Mouse (Mus musculus): ENCODE measurements at regions not wholly inside any gene's neighbourhood (a gene's known extent, or its start where the extent isn't known, plus 50 kb on each side); places are given as distances from the start of the nearest gene placed in this dataset.

DNA sequence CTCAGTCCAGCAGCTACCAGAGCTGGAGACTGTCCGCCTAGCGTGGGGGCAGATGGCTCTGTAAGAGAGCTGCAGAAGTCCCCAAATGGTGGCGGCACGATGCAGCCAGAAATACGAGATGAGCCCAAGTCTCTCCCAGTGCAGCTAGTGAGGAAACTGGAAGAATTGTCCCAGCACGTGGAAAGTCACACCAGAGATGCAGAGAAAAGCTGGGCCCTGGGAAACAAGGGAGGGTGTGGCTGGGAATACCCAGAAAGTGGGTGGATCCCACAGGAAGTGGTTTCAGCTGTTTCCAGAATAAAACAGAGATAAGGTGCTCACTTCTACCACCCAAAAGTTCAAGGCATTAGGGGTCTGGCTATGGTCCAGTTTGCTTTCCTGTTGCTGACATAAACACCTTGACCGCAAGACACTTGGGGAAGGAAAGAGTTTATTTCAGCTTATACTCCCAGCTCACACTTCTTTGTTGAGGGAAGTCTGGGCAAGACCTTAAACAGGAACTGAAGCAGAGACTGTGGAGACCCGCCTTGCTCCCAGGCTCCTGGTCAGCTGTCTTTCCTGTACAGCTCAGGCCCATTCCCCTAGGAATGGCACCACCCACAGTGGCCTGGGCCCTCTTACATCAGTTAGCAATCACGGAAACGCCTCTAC, 184.5 kb upstream of the Jmjd1c start:
- DNase-seq (ENCODE audit: low read depth) = no peak

DNA sequence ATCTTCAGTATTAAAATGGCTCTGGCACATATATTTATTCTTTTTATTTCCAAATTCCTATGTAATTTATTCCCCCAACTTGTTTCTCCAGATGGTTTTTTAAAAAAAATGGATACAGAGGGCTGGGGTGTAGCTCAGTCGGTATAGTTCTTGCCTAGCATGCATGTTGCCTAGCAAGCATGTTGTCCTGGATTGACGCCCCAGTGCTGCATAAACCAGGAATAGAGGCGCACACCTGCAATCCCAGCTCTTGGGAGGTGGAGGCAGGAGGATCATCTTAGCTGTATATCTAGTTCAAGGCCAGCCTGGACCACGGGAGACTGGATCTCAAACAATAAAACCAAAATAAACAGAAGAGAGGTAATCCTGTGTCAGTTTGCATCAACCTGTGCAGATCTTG, 183.5 kb upstream of the Jmjd1c start:
- DNase-seq (ENCODE audit: low read depth) = no peak

DNA sequence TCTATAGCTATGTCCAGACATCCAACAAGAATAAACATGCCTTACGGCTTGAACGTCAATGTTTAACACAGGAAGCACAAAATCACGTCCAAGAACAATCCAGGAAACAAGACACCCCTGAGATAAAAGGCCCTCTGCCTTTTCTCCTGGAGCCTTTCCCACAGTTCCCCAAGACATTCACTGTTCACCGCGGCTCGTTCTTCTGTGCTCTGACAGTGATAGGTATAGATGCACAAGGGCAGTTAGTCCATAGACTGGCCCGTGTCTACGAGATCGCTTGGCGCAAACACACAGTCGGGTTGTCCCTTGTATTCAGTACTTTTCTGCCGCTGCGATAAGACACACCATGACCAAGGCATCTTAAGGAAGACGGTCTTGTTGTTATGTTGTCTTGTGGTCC, 182.7 kb upstream of the Jmjd1c start:
- no peak for DNase-seq (ENCODE audit: low read depth)

DNA sequence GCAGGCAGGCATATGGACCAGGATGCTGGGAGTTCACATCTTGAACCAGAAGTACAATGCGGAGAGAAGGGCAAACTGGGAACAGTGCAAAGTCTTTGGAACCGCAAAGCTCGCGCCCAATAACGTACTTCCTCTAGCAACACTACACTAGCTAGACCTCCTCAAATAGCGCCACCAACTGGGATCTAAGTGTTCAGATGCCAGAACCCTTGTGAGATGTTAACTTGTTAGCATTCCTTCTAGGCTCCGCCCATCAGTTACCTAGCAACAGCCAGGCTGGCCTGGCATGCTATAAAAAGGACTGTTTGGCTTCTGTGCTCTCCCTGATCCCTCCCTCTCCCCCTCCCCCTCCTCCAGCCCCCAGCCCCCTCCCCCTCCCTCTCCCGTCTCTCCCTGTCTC, 182.3 kb upstream of the Jmjd1c start:
- DNase-seq (ENCODE audit: low read depth) = no peak

- DNase-seq (ENCODE audit: low read depth) = no peak
These were observed 181.5 kb upstream of the Jmjd1c start for GRCm38 (mm10) chr10:66914288-66914975.

GRCm38 (mm10) chr10:66915801-66916200, 180.1 kb upstream of the Jmjd1c start:
- no peak for DNase-seq (ENCODE audit: low read depth)

DNA sequence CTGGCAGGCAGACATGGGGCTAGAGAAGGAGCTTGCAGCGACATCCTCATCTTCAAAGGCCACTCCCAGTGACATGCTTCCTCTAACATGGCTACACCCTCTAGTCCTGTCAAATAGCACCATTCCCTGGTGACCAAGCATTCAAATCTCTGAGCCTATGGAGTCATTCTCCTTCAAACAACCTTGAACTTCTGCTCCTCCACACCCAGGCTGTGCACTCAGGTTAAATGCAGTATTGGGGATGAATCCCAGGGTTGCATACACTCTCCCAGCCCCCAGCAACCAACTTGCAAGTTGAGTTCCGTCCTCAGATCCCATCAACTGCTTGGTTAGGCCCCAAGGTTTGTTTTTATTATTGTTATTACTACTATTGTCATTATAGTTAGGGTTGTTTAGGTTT, 178.2 kb upstream of the Jmjd1c start:
- DNase-seq (ENCODE audit: low read depth) = no peak

DNA sequence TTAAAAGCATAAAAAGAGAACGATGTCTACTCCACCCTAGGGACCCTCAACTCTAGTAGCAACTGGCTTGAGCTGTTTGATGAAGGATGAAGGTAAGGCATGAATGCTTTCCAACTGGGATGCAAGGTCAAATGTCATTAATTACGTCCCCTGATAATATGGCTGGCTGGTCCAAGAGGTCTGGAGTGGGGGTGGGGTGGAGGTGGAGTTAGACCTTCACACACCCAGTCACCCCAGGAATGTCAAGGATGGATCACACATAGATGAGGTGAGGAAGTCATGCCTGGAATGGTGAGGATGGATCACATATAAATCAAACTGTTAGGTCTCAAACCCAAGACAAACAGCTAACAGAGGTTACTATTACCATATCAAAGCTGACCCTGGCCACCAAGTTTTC, 177.2 kb upstream of the Jmjd1c start:
- DNase-seq (ENCODE audit: low read depth) = no peak

DNA sequence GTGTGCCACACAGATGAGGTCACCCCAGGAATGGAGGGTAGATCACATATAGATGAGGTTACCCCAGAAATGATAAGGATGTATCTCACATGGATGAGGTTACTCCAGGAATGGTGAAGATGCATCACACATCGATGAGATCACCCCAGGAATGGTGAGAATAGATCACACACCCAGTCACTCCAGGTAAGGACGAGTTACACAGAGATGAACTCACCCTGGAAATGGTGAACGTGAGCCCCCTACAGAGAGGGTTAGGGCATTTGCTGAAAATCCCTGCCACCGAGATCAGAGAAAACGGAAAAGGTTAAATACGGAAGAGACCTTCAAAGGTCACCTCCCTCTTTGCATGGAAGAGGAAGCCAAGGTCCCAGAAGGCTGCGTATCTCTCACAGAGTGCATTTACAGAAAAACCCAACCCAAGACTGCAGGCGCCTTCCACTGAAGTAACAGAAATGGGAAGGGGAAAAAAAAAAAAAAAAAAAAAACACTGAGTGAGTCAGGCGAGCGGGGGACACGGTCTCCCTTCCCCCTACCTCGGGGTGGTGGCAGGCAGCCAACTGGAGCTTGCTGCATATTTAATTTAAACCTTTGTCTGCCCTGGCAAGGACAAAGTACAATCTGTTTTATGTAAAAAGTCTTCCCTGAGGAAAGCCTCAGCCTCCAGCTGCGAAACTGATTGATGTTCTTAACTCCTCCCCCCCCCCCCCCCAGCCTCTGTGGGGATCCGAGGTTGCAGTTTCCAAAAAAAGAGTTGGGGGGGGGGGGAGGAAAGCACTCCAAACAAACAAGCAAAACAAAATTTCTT, 175.8 kb upstream of the Jmjd1c start:
- peak; percentile 52 for DNase-seq (ENCODE audit: low read depth)

DNA sequence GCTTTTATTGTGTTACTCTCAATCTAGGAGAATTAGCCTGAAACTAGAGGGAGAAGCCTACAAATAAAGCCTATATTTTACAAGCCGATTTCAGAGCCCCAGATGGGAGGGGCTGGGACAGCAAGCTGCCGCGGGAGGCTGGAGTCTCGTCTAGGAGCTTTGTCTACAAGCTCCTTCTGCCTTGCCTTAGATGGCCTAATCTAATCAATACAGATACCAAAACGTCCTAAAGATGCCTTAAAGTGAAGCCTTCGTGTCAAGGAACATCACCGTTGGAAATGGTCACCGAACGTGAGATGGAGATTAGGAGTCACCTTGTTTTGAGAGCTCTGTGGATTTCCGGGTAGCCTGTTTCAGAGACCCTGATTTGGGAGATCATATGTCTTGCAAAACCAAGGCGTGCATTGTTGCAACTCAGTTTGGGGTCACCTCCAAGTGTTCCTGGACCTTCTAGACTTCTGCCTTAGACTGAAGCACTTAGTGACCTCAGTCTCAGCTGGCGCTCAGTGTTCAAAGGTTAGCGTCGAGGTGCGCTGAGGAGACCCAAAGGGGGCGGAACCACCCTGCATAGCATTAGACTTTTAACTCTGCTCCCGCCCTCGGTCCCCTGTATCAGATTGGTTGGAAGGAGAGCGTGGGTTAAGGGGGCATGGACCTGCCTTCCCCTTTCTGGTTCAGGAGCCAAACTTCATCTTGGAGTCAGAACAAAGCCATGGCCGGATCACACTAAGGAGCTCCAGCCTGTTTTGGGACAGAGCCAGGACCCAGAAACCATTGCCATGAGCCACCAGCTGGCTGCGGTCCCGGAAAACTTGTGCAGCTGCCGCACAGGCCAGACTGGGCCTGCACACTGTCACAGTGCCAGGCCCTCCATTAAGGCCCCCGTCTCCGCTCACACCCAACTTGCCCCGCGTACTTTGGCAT, 174.9 kb upstream of the Jmjd1c start:
- DNase-seq (ENCODE audit: low read depth) = peak; percentile 41

GRCm38 (mm10) chr10:66921776-66922175, 174.1 kb upstream of the Jmjd1c start:
- no peak for DNase-seq (ENCODE audit: low read depth)

DNA sequence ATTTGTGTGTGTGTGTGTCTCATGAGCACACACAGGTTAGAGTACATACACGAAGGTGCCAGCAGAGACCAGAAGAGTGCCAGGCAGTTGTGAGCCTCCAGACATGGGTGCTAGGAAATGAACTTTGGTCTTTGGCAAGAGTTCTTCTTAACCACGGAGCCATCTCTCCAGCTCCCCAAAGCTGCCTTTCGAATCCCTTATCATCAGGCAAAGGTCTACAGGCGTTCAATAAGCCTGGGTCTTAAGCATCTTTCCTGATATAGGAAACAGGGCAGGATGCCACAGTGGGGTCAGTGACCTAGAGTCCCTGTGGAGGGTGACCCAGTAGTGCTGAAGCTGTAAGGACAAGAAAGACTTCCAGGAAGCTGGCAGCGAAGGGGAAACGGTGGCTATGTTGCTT, 173.6 kb upstream of the Jmjd1c start:
- DNase-seq (ENCODE audit: low read depth) = no peak

DNA sequence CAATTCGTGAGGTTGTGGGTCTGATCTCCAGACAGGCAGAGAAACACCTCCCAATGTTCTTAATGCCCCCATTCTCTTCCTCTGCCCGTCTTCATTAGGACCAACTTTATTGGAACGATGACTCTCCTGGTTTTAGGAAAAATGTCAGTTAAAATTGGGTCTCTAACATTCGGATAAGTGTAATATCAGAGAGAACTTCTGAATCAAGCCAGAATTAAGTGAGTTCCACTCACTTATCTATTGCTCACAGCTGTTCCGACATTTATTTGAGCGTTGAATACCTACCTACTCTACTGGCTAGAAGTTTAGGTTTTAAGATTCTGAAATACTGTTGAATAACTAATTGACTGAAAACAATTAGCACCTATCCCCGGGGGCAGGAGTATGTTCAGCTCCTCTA, 172.0 kb upstream of the Jmjd1c start:
- no peak for DNase-seq (ENCODE audit: low read depth)

- no peak for DNase-seq (ENCODE audit: low read depth)
These were observed 171.5 kb upstream of the Jmjd1c start for GRCm38 (mm10) chr10:66924418-66924817.

- DNase-seq (ENCODE audit: low read depth) = no peak
These were observed 170.3 kb upstream of the Jmjd1c start for GRCm38 (mm10) chr10:66925553-66926127.

DNA sequence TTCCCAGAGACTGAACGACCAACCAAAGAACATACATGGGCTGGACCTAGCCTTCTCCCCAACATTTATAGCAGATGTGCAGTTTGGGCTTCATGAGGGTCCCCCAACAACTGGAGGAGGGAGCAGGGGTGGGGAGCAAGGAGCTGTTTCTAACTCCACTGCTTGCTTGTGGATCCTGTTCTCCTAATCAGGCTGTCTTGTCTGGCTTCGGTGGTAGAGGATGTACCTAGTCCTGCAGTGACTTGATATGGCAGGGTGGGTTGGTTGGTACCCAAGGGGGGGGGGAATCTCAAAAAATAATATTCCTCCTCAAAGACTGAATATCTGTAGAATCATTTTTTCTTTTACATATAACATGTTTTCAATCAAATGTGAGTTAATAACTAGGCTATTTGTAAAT, 168.3 kb upstream of the Jmjd1c start:
- no peak for DNase-seq (ENCODE audit: low read depth)

- no peak for DNase-seq (ENCODE audit: low read depth)
These were observed 167.5 kb upstream of the Jmjd1c start for GRCm38 (mm10) chr10:66928211-66928990.

GRCm38 (mm10) chr10:66930563-66930962, 165.4 kb upstream of the Jmjd1c start:
- DNase-seq (ENCODE audit: low read depth) = peak; percentile 32

- no peak for DNase-seq (ENCODE audit: low read depth)
These were observed 164.4 kb upstream of the Jmjd1c start for GRCm38 (mm10) chr10:66931505-66931904.

- no peak for DNase-seq (ENCODE audit: low read depth)
These were observed 163.4 kb upstream of the Jmjd1c start for GRCm38 (mm10) chr10:66932544-66932943.

GRCm38 (mm10) chr10:66933689-66934088, 162.2 kb upstream of the Jmjd1c start:
- DNase-seq (ENCODE audit: low read depth) = no peak
